ENCODE assay signal across 15 mouse cellular contexts in the genomic region with DNA sequence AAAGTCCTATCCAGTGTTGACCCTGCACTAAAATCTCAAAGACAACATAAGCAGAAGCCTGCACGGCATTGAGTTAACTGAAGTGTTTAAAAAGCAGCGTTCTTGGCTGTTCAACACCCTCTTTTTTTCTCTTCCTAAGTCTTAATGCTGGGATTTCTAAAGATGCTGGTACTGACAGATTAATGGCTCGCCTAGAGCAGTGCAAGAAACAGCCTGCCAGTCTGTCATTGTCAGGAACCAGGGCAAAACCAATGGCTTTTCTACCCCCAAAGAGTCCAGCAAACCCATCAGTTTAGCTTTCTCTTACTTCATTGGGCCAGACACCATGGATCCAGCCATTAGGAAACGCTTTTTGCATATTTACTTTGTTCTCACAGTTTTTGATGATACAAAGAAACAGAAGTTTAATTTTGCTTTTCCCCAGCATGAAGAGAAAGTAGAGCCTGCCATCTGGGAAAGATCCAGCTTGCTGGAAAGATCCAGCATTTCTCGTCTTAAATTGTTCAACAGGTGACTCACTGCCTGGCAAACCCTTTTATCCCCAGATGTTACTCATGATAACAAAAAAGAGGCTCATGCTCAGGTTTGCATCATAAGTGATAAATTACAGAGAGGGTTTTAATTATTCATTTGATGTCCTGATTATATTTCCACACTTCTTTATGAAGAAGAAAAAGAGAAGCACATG.
A peak's percentile ranks its signal among the peaks of the same experiment; 100 is the strongest.
DNase-seq lines count a peak whose midpoint lies in the region; ATAC-seq lines count a peak whose summit lies in the region.
"Had no signal": no experiment of that assay in that cellular context is flagged by ENCODE, and none has a peak within 500 bp of the region (broad histone marks: within the 10 kb centered on the region; RNA-seq: fewer than 3 reads in every experiment).

No protein-coding gene starts in this region.

- 0 out of 2 replicates have a peak, but pooled peaks have one; percentile 34 for ATAC-seq in forebrain, embryonic 14.5 days

- no peak overlapping the region for H3K4me3 ChIP-seq in forebrain, embryonic 14.5 days (ENCODE audit: low read depth, low read length)
- H3K4me3 ChIP-seq in forebrain, embryonic 10.5 days, result no peak overlapping the region
- H3K4me3 ChIP-seq: heart, embryonic 13.5 days; hindbrain, embryonic 15.5 days; left cerebral cortex, adult 2 months; neural tube, embryonic 15.5 days had no signal

- no peaks in the 10 kb centered on the region for H3K9me3 ChIP-seq in forebrain, embryonic 14.5 days (replicated peaks; ENCODE audit: control insufficient read depth, low read length)
- no peaks in the 10 kb centered on the region for H3K9me3 ChIP-seq in forebrain, embryonic 10.5 days
- H3K9me3 ChIP-seq: heart, embryonic 13.5 days; hindbrain, embryonic 15.5 days; neural tube, embryonic 15.5 days had no signal

- no peak overlapping the region for H3K9ac ChIP-seq in forebrain, embryonic 14.5 days (ENCODE audit: low read length)
- H3K9ac ChIP-seq: heart, embryonic 13.5 days; hindbrain, embryonic 15.5 days; liver, embryonic 14.5 days; neural tube, embryonic 15.5 days had no signal

- no peaks in the 10 kb centered on the region for H3K36me3 ChIP-seq in forebrain, embryonic 14.5 days (ENCODE audit: control insufficient read depth, insufficient read depth, low read length)
- no peaks in the 10 kb centered on the region for H3K36me3 ChIP-seq in forebrain, embryonic 10.5 days (replicated peaks)
- H3K36me3 ChIP-seq: hindbrain, embryonic 15.5 days; neural tube, embryonic 15.5 days had no signal

- H3K4me1 ChIP-seq in forebrain, embryonic 14.5 days (ENCODE audit: control insufficient read depth, insufficient read depth, low read length), result no peaks in the 10 kb centered on the region
- peaks cover 5% of the 10 kb centered on the region for H3K4me1 ChIP-seq in forebrain, embryonic 10.5 days
- H3K4me1 ChIP-seq: heart, embryonic 13.5 days; hindbrain, embryonic 15.5 days; neural tube, embryonic 15.5 days had no signal

- WGBS in forebrain, embryonic 14.5 days, result 63% methylated on average over 5 of the region's 5 CpGs
- WGBS in forebrain, embryonic 10.5 days, result 88% methylated on average over 5 of the region's 5 CpGs

- no peak overlapping the region for H3K4me2 ChIP-seq in forebrain, embryonic 14.5 days (ENCODE audit: low read length)
- H3K4me2 ChIP-seq: heart, embryonic 13.5 days; hindbrain, embryonic 15.5 days; neural tube, embryonic 15.5 days had no signal

- H3K27me3 ChIP-seq in forebrain, embryonic 14.5 days (replicated peaks; ENCODE audit: control insufficient read depth, insufficient read depth, low read length), result no peaks in the 10 kb centered on the region
- H3K27me3 ChIP-seq in forebrain, embryonic 10.5 days (ENCODE audit: poor library complexity, severe bottlenecking), result no peaks in the 10 kb centered on the region
- H3K27me3 ChIP-seq: heart, embryonic 13.5 days; hindbrain, embryonic 15.5 days; neural tube, embryonic 15.5 days had no signal

- DNase-seq in forebrain, embryonic 14.5 days (ENCODE audit: low spot score), result peak; percentile 27
- DNase-seq in forebrain, embryonic 10.5 days (ENCODE audit: extremely low spot score, low spot score), result no peak
- DNase-seq in right cerebral cortex, postnatal 25 days, result peak; percentile 18
- DNase-seq in right cerebral cortex, postnatal 4 days, result no peak
- DNase-seq in gonadal fat pad, adult 2 months (ENCODE audit: low read depth), result peak; percentile 94
- no peak for DNase-seq in kidney, postnatal 36 days
- no peak for DNase-seq in heart, adult 18-20 months
- no peak for DNase-seq in left cerebral cortex, adult 11 months (ENCODE audit: low spot score)
- DNase-seq: adrenal gland, adult 8-10 months; cerebellum, adult 11-12 months had no signal

- no peak overlapping the region for H3K27ac ChIP-seq in forebrain, embryonic 14.5 days (ENCODE audit: low read depth, low read length)
- H3K27ac ChIP-seq in forebrain, embryonic 10.5 days, result no peak overlapping the region
- H3K27ac ChIP-seq: heart, embryonic 13.5 days; hindbrain, embryonic 15.5 days; left cerebral cortex, adult 2 months; liver, embryonic 14.5 days; neural tube, embryonic 15.5 days had no signal

Comparison
In these comparisons a context has a peak if more than half of its experiments do, and no peak if none do; other contexts are left out.
1. DNase-seq: peak in forebrain, embryonic 14.5 days (single experiment), right cerebral cortex, postnatal 25 days (single experiment) and gonadal fat pad, adult 2 months (single experiment); none in forebrain, embryonic 10.5 days (single experiment), right cerebral cortex, postnatal 4 days (single experiment), kidney, postnatal 36 days (0 of 2), heart, adult 18-20 months (0 of 2) and left cerebral cortex, adult 11 months (single experiment).